Mouse (Mus musculus): ENCODE measurements around the gene Nup210.
"Not testable (repeated sequence)": the region's sequence is repeated elsewhere in the genome, so short reads cannot be mapped to it uniquely, and the experiment has no call there.

The Nup210 gene

DNA sequence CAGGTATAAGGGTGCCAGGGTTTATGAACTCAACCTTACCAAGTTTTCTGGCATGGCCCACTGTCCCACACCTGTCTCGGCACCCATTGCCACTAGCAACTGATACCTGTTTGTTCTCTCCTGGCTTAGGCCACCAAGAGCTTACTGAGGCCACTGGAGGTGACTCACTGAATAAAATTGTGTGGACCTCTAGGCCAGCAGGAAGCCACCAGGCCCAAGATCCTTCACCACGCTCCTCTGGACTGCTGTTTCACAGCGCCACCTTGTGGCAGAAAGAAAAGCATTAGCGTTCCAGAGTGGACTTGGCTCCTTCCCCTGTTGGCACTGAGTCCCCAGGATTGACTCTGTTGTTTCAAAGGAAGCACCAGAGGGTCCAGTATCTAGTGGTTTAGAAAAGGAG, 23.2 kb upstream of the Nup210 start:
- peak; percentile 78 for DNase-seq (ENCODE audit: low read depth, low spot score)

DNA sequence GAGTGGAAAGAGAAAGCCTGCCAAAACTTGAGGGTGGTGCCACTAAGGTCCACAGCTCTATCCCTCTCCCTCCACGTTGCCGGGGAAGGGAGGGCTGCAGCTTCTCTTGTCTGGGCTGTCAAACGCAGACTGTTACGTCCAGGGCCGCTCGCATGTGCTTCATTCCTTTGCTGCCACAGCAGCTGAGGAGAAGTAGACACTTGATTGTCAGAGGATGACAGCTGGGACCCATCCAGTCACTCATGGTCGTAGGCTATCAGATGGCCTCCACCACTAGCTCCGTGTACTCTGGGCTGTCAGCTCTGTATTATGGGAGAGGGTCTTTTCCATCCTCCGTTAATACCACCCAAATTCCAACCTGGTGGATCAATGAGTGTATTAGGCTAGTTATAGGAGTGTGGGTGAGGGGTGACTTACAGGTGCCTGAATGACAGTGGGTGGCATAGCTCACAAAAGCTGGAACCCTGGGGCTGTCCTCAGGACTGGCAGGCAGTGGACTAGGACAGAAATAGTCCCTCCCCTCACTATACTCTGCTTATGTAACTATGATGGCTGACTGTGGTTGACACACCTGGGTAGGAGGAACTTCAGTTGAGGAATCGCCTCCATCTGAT, 20.8 kb upstream of the Nup210 start:
- DNase-seq (ENCODE audit: low read depth, low spot score), result no peak

DNA sequence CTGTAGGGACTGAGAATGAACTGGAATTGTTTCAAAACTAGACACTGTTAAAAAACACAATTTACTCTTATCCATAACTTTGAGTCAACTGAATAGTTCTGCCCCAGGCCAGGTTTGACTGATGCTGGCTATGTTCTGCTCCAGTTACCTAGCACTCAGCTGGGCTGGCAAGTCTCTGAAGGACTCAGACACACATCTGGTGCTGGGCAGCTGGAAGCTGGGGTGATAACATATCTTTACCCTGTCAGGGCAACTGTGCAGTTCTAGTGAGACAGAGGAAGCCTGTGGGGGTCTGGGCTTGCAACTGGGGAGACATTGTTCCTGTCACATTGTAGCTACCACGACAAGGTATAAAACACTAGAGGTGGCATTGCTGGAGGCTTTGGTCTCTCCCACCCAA, 14.2 kb upstream of the Nup210 start:
- no peak for DNase-seq (ENCODE audit: low read depth, low spot score)

DNA sequence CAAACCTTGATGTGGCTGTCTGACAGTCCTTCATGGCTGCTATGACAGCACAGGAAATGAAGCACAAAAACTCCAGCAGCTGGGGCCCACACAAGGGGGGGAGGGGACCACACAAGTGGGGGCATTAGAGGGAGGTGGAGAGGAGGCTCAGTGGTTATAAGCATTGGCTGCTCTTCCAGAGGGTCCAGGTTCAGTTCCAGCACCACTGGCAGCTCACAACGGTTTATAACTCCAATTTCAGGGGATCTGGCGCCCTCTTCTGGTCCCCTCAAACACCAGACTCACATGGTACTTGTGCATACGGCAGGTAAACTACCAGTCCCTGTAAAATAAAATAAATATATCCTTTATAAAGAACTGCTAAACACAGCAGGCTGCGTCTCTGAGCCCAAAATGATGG, 12.4 kb upstream of the Nup210 start:
- DNase-seq (ENCODE audit: low read depth, low spot score), result no peak

DNA sequence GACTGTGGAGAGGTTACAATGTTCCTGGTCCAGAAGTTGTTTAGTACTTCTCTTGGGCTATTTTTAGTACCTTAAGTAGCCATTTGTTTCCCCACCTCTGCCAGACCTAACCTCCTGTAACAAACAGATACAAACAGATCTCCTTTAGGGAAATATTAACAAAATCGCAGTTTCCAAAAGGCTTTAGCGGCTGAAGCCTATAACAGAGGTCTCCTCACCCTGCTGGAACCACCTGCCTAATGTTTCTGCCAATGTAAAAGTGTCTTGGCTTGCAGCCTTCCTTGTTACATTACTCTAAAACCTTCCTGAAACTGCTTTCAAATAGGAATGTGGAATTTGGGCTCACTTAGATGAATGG, 8.6 kb upstream of the Nup210 start:
- DNase-seq (ENCODE audit: low read depth, low spot score), result no peak

DNA sequence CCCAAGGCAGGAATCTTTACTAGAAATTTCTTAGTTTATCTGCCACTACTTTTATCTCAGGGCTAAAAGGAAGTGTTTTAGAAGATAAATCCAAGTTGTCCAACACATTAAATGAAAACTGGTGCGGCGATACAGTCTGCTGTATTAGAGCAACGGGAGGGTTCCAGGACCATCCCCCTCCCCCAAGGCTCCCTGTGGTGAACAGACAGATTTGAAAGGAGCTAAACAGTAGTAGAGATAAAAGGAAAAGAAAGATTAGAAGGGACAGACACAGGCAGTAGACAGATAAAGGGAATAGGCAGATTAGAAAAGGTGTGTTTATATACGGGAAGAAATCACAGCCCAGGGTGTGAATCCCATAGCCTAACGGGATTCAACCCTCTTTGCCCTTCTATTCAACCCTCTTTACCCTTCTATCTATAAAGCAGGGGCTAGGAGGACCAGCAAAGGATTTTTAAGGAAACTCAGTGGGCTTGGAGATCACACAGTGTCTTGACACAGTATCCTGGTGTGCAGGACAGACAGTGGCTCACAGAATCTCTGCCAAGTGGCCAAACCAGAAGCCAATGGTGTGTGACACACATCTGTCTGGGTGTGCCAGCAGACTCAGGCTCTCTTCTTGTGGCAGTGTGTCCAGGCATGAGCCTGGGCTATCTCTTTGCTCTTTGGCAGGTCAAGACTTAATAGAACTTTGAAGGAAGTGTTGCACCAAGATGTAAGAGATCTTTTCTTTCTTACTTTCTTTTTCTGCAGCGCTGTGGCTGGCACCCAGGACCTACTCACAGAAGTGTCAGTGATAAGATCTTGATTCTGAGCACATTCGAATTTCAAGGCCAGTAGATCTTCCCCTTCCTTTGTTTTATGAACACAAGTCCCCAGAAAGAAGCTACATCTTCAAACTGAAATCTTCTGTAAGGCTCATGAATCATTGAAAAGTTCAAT, 7.9 kb upstream of the Nup210 start:
- DNase-seq (ENCODE audit: low read depth, low spot score), result no peak

DNA sequence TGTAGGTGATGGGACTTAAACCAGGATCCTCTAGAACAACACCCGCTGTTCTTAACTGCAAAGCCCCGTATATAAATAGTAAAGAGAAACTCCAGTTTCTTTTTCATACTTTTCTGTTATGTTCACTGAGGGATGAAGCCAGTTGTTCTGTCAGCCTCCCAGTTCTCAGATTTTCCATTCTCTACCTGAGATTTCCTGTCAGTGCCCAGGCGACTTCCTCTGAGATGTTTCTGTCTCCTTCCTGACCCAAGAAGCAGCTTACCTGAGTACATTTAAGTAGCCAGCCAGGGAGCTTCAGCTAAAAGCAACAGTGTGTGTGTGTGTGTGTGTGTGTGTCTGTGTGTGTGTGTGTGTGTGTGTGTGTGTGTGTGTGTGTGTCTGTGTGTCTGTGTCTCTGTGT, 6.8 kb upstream of the Nup210 start:
- DNase-seq (ENCODE audit: low read depth, low spot score), result no peak

DNA sequence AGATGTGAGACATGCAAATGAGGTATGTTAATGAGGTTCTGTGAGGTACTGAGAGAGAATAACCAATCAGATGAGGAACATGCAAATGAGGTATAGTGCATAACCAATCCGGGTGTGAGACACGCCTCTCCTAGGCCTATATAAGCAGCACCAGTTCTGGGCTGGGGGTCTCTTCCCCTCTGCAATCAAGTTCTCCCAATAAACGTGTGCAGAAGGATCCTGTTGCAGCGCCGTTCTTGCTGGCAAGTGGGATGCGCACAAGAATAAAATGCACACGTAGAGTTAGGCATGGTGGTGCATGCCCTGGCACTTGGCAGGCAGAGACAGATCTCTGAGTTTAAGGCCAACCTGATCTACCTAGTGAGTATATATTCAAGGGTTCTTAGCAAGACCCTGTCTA, 4.5 kb upstream of the Nup210 start:
- DNase-seq (ENCODE audit: low read depth, low spot score), result not testable (repeated sequence)

DNA sequence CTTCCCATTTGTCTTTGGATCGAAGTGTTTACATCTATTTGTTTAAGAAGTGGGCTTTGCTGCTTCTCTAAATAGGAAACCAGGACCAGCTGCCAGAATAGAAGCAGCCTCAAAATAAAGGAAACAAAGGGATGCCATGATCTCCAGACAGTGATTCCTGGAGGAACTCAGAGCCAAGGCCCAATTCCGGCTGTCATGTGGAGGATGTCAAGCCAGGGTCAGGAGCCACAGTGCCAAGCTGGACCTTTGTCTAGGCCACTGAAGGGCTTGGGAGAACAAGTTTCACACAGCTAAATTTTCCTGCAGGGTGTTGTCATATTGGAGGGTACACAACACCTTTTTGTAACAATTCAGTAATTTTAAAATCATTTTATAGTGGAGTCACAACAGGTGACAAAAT, 3.6 kb upstream of the Nup210 start:
- no peak for DNase-seq (ENCODE audit: low read depth, low spot score)

DNA sequence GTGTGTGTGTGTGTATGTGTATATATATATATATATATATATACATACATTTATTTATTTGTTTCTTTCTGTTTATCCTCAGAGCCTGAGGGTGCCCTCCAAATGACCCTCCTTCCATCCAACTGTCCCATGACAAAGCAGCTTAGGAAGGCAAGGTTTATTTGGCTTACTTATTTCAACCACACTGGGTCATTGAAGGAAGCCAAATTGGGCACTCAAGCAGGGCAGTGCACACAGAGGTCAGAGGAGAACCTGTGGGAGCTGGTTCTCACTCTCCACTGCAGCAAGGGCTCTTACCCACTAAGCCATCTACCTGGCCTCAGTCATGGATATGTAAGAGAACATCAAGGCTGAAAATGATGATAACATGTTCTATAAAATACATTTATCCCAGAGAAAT, 1.9 kb upstream of the Nup210 start:
- no peak for DNase-seq (ENCODE audit: low read depth, low spot score)

DNA sequence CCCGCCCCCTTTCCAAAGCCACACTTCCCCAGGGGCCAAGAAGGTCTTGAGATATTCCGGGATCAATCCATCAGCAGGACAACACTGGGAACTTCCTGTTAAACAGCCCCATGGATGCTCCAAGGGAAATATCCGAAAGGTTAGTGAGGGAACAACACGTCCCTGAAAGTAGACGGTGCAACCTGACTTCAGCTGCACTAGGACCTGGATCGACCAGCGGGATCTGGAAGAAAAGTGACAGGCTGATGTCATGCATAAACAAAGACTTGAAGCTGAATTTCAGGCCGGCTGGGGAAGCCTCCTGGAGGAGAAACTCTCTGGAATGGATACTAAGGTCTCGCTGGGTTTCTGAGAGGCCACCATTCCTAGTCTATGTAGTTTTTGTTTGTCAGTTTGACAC, 520 bp upstream of the Nup210 start:
- no peak for DNase-seq (ENCODE audit: low read depth, low spot score)

DNA sequence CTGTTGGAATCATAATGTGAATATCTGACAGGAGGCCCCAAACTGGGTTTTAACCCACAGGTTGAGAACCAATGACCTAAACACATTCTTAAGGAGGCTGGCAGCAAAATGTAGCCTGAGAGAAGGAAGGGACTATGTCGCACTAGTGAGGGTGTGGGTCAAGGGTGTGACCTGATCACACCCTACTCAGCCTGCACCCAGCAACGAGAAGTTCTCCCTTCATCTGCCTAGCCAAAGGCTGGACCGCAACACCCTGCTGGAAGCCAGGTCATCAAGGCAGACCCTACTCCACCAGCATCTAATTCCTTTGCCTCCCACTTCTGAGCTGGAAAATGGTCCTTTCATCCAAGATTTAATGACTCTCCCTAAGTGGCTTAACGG, 776 bp downstream of the Nup210 start:
- DNase-seq (ENCODE audit: low read depth, low spot score), result no peak

DNA sequence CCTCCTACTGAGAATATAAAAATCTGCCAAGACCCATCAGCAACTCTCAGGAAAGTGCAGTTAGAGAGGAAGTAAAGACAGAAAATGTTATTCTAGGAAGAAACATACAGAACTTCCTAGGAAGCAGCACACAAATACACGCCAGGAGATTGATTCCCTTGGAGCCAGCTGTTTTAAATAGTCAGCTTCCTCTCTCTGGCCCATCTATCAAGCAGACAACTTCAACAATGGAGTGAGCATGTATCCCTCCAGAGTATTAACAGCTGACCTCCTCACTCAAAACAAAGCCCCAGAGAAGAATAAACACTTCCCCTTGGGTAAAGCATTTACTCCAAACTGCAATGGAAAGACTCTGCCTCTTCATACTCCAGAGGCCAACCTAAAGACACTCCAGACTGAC, 1.5 kb downstream of the Nup210 start:
- no peak for DNase-seq (ENCODE audit: low read depth, low spot score)

DNA sequence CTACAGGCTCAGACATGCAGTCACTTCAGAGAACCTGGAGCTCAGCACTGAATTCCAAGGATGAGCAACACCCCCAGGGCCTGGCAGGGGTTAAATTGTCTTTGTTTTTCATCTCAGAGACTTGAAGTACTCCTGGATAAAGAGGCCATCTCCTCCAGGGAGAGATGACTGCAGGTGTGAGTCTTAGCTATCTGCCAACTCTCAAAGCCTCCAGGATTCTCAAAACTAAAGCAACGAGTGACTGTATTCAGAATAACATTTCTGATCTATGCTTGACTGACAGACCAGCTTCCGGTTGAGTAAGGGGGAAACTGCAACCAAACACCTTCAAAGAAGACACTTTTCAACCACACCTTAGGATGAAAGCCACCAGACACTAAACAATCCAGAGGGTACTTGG, 1.9 kb downstream of the Nup210 start:
- no peak for DNase-seq (ENCODE audit: low read depth, low spot score)

DNA sequence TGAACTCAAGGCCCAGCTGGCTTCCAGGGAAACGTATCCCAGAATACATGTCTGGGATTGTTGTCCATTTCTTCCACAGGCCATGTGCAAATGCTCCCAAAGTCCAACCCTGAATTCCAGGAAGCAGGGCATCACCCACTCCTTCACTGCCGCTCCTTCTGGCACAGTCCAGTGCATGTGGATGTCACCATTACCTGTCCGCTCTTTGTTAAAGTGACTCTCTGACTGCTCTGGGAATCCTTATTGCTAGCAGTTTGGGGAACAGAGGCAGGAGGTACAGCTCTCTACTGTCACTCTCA, 4.7 kb downstream of the Nup210 start:
- DNase-seq (ENCODE audit: low read depth, low spot score), result no peak

DNA sequence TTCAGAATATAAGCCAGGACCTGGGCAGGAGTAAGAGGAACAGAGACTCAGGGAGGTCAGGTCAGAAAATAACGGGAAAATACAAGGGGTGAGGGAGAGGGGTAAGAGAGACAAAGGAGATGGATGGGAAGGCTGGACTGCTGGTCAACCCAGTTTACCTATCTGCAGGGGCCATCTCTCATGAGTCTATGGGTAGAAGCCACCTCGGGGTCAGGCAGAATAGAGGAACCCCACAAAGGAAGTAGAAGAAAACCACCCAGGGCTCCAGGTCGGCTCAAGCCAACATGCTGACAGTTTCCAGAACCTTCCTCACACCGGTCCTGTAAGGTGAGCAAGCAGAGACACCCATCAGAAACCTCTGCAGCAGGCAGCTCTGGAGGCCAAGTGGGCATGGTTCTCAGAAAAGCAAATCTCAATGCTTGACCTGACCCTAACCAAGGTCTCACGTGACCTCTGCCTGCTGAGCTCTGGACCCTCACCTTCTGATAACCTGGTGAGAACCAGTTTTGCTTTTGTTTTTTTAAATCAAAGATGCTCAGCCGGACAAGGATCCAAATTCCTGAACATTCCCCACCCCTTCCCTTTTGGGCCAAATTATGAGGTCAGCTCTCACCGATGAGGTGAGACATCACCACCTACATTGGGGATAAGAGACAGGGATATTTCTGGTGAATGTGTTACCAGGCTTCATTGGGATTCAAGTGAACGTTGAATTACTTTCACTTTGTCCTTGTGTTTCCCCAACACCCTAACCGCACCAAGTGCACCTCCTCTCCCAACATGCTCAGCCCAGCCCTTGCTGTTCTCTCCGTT, 5.3 kb downstream of the Nup210 start:
- DNase-seq (ENCODE audit: low read depth, low spot score), result no peak

DNA sequence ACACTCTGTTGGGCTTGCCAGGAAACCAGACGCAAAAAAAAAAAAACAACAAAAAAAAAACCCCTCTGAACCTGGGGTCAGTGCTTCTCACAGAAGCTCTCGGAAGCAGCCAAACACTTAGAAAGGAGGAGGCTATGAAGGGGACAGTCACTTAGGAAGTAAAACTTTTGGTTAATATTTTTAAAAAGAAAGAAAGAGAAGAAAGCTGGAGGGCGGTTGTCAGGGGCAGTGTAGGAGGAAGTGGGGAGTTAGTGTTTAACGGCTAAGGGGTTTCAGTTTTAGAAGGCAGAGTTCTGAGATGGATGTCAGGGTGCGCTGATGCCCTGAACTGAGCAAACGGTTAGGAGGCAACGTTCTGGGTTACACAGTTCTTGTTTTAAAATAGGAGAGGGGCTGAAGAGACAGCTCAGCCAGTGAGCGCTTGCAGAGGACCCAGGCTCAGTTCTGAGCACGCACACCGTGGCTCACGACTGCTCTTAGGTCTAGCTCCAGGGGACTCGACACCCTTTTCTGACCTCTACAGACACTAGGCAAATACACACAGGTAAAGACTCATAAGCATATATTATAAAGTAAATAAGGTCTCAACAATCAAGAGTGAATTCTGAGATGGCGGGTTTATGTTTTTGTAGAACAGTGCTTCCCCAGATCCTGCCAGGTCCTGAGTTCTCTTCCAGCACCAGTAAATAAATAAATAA, 6.2 kb downstream of the Nup210 start:
- no peak for DNase-seq (ENCODE audit: low read depth, low spot score)

DNA sequence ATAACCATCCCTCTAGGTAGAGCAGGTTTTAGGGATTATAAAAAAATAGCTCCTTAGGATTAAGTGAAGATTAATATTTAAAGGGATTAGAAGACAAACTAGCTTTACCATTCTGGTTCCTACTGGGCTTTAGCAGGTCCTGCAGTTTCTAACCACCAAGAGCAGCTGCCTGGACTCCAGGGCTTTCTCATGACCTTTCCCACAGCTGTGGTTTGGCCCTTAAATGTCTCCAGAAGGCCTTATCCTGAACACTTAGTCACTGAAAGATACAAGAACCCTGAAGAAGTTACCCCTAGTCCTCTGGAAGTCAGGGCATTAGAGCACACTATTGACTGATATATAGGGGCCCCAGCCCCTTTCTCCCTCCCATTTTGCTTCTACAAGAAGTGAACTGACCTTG, 7.1 kb downstream of the Nup210 start:
- no peak for DNase-seq (ENCODE audit: low read depth, low spot score)

DNA sequence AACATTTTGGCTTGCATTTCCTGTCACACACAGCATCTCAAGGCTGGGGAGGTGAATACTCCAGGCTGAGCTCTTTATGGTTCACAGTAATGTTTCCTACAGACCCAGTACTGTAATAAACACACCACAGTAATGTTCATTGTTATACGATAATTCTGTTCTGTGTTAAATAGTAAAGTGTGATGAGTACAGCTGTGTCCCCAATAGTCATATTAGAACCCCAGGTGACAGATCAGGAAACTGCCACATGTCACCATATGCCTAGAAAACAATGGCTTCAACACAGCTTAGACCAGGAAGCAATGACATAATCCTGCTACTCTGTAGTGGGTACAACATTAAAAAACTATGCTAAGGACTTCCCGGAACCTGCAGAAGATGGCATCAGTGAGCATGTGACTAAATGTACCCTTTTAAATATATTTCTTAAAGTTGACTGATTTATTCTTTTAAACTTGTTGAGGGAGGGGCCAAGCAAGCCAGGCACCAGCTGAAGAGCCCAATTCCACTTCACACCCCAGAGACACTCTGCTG, 7.6 kb downstream of the Nup210 start:
- DNase-seq (ENCODE audit: low read depth, low spot score), result no peak

DNA sequence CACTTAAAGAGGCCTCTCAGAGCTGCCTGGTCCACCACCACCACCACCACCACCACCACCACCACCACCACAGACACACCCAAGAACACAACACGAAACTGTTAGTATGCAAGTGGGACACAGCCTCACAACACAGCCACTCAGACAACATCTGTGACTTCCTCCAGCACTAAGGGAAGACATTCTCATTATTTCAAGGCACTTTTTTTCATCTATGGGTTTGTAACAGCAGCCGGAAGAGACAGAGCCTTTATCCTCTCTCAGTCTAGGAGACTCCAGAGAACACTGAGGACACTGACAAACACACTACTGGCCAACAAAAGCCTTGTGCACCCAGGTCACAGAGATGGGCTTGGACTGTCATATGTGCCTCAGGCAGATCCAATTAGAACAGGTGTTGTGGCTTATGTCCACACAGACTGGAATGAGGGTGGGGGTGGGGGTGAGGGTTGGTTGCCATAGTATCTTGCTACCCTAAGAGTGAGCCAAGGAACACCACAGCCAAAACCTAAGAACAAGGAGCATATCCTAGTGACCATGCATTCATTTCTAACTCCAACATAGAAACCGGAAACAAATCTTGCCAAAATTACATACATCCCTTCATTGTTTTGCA, 8.2 kb downstream of the Nup210 start:
- DNase-seq (ENCODE audit: low read depth, low spot score), result no peak

DNA sequence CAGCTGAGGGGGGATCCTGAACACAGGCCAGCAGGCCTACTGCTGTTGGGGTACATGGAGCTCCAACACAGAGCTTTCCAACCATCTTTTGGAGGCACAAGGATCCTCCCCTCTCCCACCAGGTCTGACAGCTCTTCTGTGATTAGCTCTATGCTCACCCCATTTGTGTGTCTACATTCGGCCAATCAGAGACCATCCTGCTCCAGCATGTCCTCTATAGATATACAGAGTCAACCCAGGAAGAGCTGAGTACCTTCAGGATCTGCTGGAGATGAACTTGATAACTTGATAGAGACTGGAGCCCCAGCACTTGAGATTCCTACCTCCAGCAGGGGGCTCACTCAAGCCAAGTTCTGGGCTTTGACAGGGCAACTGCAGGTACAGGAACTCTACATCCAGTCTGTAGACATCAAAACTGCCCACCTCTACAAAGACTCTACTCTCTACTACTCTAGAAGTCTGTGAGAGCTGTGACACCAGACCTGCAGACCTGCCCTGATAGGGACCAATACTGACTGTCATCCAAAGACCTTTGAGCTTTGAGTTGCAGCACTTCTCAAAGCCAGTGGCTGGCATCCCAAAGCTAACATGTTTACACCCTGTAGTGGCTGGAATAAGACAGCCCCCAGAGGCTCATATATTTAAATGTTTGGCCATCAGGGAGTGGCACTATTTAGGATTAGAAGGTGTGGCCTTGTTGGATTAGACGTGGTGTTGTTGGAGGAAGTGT, 11.1 kb downstream of the Nup210 start:
- no peak for DNase-seq (ENCODE audit: low read depth, low spot score)
